Mouse (Mus musculus): ENCODE results near the gene Prkg1. TPM values are rescaled to one million over a fixed set of nuclear protein-coding genes. Genes with fewer than 3 reads are reported as not detected.

The Prkg1 gene
- polyA plus RNA-seq, 1 experiment from 2014 or later = 21.1 TPM

DNA sequence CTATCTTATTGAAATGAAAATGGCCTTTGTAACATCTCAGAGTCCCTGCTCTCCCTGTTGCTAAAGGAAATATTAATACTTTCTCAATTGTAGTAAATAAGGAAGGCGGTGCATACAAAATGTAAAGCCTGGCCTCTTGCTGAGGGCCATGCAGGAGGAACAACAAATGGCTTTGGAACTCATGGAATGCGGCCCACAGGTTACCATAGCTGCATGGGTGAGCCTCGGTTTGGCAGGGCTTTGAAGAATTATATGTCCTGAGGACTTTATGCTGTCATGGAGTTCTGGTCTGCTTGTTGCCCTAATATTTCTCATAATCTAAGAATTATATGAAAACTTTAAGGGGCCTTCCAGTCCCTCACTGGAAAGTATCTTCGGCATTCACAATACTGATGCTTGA, 51.5 kb downstream of the Prkg1 start:
- Histone ChIP-seq H3K27me3 (ENCODE audit: control insufficient read depth, insufficient read depth, low read length) (no peaks in the 10 kb centered on the region), H3K4me2 (replicated peaks; ENCODE audit: low read depth, low read length) (no peak overlapping the region), H3K4me1 (ENCODE audit: control insufficient read depth, insufficient read depth, low read length) (no peaks in the 10 kb centered on the region), H3K4me3 (ENCODE audit: low read depth, low read length) (no peak overlapping the region), H3K9ac (replicated peaks; ENCODE audit: low read depth, low read length) (no peak overlapping the region), H3K9me3 (ENCODE audit: control insufficient read depth, low read depth, low read length) (no peaks in the 10 kb centered on the region), H3K27ac (ENCODE audit: low read length) (no peak overlapping the region), H3K36me3 (ENCODE audit: control insufficient read depth, insufficient read depth, low read length) (no peaks in the 10 kb centered on the region)
- WGBS = 51% methylated on average over 4 of the region's 4 CpGs
- no peak for ATAC-seq (ENCODE audit: insufficient number of reproducible peaks, insufficient read depth, low FRiP score, low read depth)

DNA sequence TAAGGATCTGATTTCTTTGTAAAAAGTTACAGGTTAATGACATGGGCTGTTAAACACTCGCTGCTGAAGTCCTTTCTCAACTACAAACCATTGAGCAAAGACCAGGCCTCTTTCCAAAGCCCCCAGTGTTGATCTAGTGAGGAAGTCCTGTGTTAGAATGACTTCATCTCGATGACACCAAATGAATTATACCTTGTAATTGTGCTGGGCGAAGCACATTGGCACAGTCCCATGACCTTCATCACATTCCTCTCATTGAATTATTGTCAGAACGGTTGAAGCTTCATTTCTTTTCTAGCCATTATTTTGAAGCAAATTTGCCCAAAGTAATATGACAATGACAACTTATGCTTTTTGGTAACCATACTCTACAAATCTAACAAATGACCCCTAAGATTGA, 54.5 kb downstream of the Prkg1 start:
- no peaks in the 10 kb centered on the region for H3K27me3 ChIP-seq (ENCODE audit: control insufficient read depth, insufficient read depth, low read length)
- no peak for ATAC-seq (ENCODE audit: insufficient number of reproducible peaks, insufficient read depth, low FRiP score, low read depth)
- H3K27ac ChIP-seq (ENCODE audit: low read length) = no peak overlapping the region
- no peaks in the 10 kb centered on the region for H3K36me3 ChIP-seq (ENCODE audit: control insufficient read depth, insufficient read depth, low read length)
- no peak overlapping the region for H3K4me3 ChIP-seq (ENCODE audit: low read depth, low read length)
- H3K9me3 ChIP-seq (ENCODE audit: control insufficient read depth, low read depth, low read length) = no peaks in the 10 kb centered on the region
- H3K4me1 ChIP-seq (ENCODE audit: control insufficient read depth, insufficient read depth, low read length) = no peaks in the 10 kb centered on the region
- no peak overlapping the region for H3K9ac ChIP-seq (replicated peaks; ENCODE audit: low read depth, low read length)
- H3K4me2 ChIP-seq (replicated peaks; ENCODE audit: low read depth, low read length) = no peak overlapping the region
- WGBS = 74% methylated on average over 4 of the region's 4 CpGs

DNA sequence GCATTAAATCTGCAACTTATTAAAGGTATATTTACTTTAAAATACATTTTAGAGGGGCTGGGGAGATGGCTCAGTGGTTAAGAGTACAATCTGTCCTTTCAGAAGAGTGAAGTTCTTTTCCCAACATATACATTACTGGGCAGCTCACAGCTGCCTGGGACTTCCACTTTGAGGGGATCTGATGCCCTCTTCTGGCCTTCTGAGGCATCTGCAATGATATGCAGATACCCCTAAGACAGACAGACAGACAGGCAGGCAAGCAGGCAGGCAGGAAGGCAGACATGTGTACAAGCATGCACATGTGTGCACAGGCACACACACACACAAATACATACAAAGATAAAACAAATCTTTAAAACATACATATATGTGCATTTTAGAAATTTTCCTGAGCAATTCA, 60.8 kb downstream of the Prkg1 start:
- Histone ChIP-seq H3K27me3 (ENCODE audit: control insufficient read depth, insufficient read depth, low read length) (no peaks in the 10 kb centered on the region), H3K9ac (replicated peaks; ENCODE audit: low read depth, low read length) (no peak overlapping the region), H3K9me3 (ENCODE audit: control insufficient read depth, low read depth, low read length) (no peaks in the 10 kb centered on the region), H3K4me3 (ENCODE audit: low read depth, low read length) (no peak overlapping the region), H3K27ac (ENCODE audit: low read length) (no peak overlapping the region), H3K4me2 (replicated peaks; ENCODE audit: low read depth, low read length) (no peak overlapping the region), H3K36me3 (ENCODE audit: control insufficient read depth, insufficient read depth, low read length) (no peaks in the 10 kb centered on the region), H3K4me1 (ENCODE audit: control insufficient read depth, insufficient read depth, low read length) (no peaks in the 10 kb centered on the region)
- ATAC-seq (ENCODE audit: insufficient number of reproducible peaks, insufficient read depth, low FRiP score, low read depth) = no peak

DNA sequence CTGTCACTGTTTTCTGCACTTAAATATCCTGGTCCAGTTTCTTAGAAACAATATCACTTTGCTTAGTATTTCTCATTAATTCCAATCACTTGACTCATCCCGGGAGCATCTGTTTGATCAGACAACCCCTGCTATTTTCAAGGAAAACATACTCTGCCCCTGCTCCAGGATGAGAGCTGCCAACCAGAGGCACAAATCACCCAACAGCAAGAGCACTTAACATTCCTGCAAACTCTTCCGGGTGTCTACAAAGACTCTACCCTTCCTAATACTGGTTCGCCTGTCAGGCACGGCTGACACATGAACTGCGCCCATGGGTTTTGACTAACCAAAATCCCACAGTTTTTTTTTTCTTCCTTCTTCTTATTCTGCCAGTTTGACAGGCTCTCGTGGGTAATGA, 65.9 kb downstream of the Prkg1 start:
- no peaks in the 10 kb centered on the region for H3K36me3 ChIP-seq (ENCODE audit: control insufficient read depth, insufficient read depth, low read length)
- no peak overlapping the region for H3K4me2 ChIP-seq (replicated peaks; ENCODE audit: low read depth, low read length)
- H3K27ac ChIP-seq (ENCODE audit: low read length) = no peak overlapping the region
- H3K9ac ChIP-seq (replicated peaks; ENCODE audit: low read depth, low read length) = no peak overlapping the region
- ATAC-seq (ENCODE audit: insufficient number of reproducible peaks, insufficient read depth, low FRiP score, low read depth) = no peak
- H3K4me3 ChIP-seq (ENCODE audit: low read depth, low read length) = no peak overlapping the region
- H3K27me3 ChIP-seq (ENCODE audit: control insufficient read depth, insufficient read depth, low read length) = no peaks in the 10 kb centered on the region
- 61% methylated on average over 6 of the region's 6 CpGs for WGBS
- no peaks in the 10 kb centered on the region for H3K9me3 ChIP-seq (ENCODE audit: control insufficient read depth, low read depth, low read length)
- H3K4me1 ChIP-seq (ENCODE audit: control insufficient read depth, insufficient read depth, low read length) = no peaks in the 10 kb centered on the region

DNA sequence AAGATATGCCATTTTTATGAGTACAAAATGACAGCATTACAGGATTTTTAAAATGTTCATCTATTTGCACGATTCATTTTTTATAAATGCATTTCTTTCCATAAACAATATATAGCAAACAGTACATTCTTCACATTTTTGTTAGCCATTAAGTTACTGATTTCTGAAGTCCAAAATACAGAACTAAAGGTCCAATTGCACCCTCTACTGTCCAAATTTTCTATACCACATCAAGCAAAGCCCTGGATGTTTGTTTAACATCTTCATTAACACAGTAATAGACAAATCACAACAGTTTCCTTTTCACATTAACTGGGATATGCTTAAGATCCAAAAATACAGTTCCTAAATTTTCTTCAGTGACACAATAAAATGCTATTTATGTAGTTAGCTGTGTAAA, 84.0 kb downstream of the Prkg1 start:
- Histone ChIP-seq H3K4me1 (ENCODE audit: control insufficient read depth, insufficient read depth, low read length) (no peaks in the 10 kb centered on the region), H3K27ac (ENCODE audit: low read length) (no peak overlapping the region), H3K9me3 (ENCODE audit: control insufficient read depth, low read depth, low read length) (no peaks in the 10 kb centered on the region), H3K4me3 (ENCODE audit: low read depth, low read length) (no peak overlapping the region), H3K4me2 (replicated peaks; ENCODE audit: low read depth, low read length) (no peak overlapping the region), H3K27me3 (ENCODE audit: control insufficient read depth, insufficient read depth, low read length) (no peaks in the 10 kb centered on the region), H3K9ac (replicated peaks; ENCODE audit: low read depth, low read length) (no peak overlapping the region), H3K36me3 (ENCODE audit: control insufficient read depth, insufficient read depth, low read length) (no peaks in the 10 kb centered on the region)
- no peak for ATAC-seq (ENCODE audit: insufficient number of reproducible peaks, insufficient read depth, low FRiP score, low read depth)
- WGBS = 14% methylated on average over 1 of the region's 1 CpGs

- Histone ChIP-seq H3K4me1 (ENCODE audit: control insufficient read depth, insufficient read depth, low read length) (no peaks in the 10 kb centered on the region), H3K27me3 (ENCODE audit: control insufficient read depth, insufficient read depth, low read length) (no peaks in the 10 kb centered on the region), H3K9ac (replicated peaks; ENCODE audit: low read depth, low read length) (no peak overlapping the region), H3K27ac (ENCODE audit: low read length) (no peak overlapping the region), H3K36me3 (ENCODE audit: control insufficient read depth, insufficient read depth, low read length) (no peaks in the 10 kb centered on the region), H3K9me3 (ENCODE audit: control insufficient read depth, low read depth, low read length) (no peaks in the 10 kb centered on the region), H3K4me2 (replicated peaks; ENCODE audit: low read depth, low read length) (no peak overlapping the region), H3K4me3 (ENCODE audit: low read depth, low read length) (no peak overlapping the region)
- WGBS = 49% methylated on average over 5 of the region's 5 CpGs
- no peak for ATAC-seq (ENCODE audit: insufficient number of reproducible peaks, insufficient read depth, low FRiP score, low read depth)
Observed at GRCm38 (mm10) chr19:31678324-31678723, 86.5 kb downstream of the Prkg1 start.

- no peaks in the 10 kb centered on the region for H3K27me3 ChIP-seq (ENCODE audit: control insufficient read depth, insufficient read depth, low read length)
- no peak for ATAC-seq (ENCODE audit: insufficient number of reproducible peaks, insufficient read depth, low FRiP score, low read depth)
- H3K4me1 ChIP-seq (ENCODE audit: control insufficient read depth, insufficient read depth, low read length) = no peaks in the 10 kb centered on the region
- no peaks in the 10 kb centered on the region for H3K9me3 ChIP-seq (ENCODE audit: control insufficient read depth, low read depth, low read length)
- no peak overlapping the region for H3K4me3 ChIP-seq (ENCODE audit: low read depth, low read length)
- no peaks in the 10 kb centered on the region for H3K36me3 ChIP-seq (ENCODE audit: control insufficient read depth, insufficient read depth, low read length)
- WGBS = 60% methylated on average over 5 of the region's 5 CpGs
- H3K9ac ChIP-seq (replicated peaks; ENCODE audit: low read depth, low read length) = no peak overlapping the region
- no peak overlapping the region for H3K27ac ChIP-seq (ENCODE audit: low read length)
- H3K4me2 ChIP-seq (replicated peaks; ENCODE audit: low read depth, low read length) = no peak overlapping the region
Observed at GRCm38 (mm10) chr19:31671726-31672125, 93.1 kb downstream of the Prkg1 start.

GRCm38 (mm10) chr19:31665007-31665406, 99.8 kb downstream of the Prkg1 start:
- peak overlapping the region; percentile 63 for H3K4me3 ChIP-seq (ENCODE audit: low read depth, low read length)
- H3K9me3 ChIP-seq (ENCODE audit: control insufficient read depth, low read depth, low read length) = no peaks in the 10 kb centered on the region
- peaks cover 6% of the 10 kb centered on the region; the same call in 1 of the 2 replicates for H3K4me1 ChIP-seq (ENCODE audit: control insufficient read depth, insufficient read depth, low read length)
- peak overlapping the region; percentile 92 for H3K4me2 ChIP-seq (replicated peaks; ENCODE audit: low read depth, low read length)
- ATAC-seq (ENCODE audit: insufficient number of reproducible peaks, insufficient read depth, low FRiP score, low read depth) = 0 out of 2 replicates have a peak, but pooled peaks have one; percentile 23
- H3K27ac ChIP-seq (ENCODE audit: low read length) = peak overlapping the region; percentile 71; the same call in 1 of the 2 replicates
- H3K27me3 ChIP-seq (ENCODE audit: control insufficient read depth, insufficient read depth, low read length) = no peaks in the 10 kb centered on the region
- peak overlapping the region; percentile 68; the same call in 1 of the 2 replicates for H3K9ac ChIP-seq (replicated peaks; ENCODE audit: low read depth, low read length)
- H3K36me3 ChIP-seq (ENCODE audit: control insufficient read depth, insufficient read depth, low read length) = no peaks in the 10 kb centered on the region
- 12% methylated on average over 8 of the region's 8 CpGs for WGBS

All from stomach, embryonic 14.5 days (tissue).